Mouse (Mus musculus): Measurements from ENCODE around the gene Sord. TPM values are rescaled to one million over a fixed set of nuclear protein-coding genes. Genes with fewer than 3 reads are reported as not detected.

Sord gene
- polyA plus RNA-seq, 1 experiment from 2014 or later = 21.4 TPM

DNA sequence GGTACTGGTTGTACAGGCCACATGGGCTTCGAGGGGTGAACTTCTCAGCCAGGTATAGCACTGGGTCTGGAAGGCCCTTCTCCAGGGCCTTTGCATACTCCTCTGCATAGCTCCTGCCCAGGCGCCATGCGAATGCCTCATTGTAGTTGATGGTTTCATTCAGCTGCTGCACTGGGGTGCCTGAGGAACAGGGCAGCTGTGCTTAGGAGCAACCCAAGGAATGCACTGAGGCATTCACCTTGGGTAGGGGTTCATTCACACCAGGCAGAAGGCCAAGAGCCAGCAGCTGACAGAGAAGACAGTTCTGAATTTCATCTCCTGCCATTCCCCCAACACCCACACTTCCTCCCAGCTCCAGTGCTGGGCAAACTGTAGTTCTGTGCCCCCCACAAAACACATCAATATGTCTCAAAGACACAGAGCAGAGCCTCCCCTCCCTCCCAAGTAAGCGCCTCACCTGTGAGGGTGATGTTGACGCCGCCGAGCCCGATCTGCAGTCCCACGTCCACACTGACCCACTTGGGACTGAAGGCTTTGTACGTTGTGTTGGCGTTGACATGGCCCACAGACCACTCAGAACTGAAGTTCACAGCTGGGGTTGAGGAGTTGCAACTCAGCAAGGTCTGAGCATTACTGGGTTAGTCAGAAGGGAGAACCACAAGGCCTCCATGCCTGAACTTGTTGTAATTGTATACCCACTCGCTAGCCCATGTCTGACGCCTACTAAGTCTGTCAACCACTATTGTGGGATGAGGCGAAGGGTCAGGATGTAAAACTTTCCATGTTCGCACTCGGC lies 70.7 kb downstream of the Sord start:
- H3K4me3 ChIP-seq (replicated peaks) = no peak overlapping the region
- 84% methylated on average over 16 of the region's 16 CpGs for WGBS
- H3K27ac ChIP-seq (replicated peaks) = no peak overlapping the region
- H3K4me2 ChIP-seq = no peak overlapping the region
- peaks cover 20% of the 10 kb centered on the region for H3K4me1 ChIP-seq
- no peaks in the 10 kb centered on the region for H3K36me3 ChIP-seq
- no peaks in the 10 kb centered on the region for H3K9me3 ChIP-seq (replicated peaks)
- ATAC-seq (ENCODE audit: low FRiP score) = no peak
- peaks cover 80% of the 10 kb centered on the region for H3K27me3 ChIP-seq (replicated peaks)
- H3K9ac ChIP-seq (replicated peaks) = no peak overlapping the region

DNA sequence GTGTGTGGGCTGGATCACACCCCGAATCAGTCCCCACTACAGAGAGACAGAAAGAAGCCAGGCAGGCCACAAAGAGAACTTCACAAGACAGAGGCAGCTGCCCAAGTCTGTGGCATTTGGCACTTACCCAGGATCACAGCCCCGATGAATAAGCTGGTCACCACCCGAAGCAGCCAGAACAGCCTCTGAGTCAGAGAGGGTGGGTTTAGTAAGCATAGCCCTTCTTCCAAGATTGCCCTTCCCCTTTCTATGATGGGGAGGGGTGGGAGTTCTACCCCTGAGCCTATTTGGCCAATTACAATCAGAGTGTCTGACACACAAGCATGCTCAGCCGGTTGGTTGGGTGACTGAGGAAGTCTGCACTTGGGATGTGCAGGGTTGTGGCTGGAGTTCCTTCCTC lies 71.6 kb downstream of the Sord start:
- Histone ChIP-seq H3K4me3 (replicated peaks) (no peak overlapping the region), H3K4me2 (no peak overlapping the region), H3K27ac (replicated peaks) (no peak overlapping the region), H3K9ac (replicated peaks) (no peak overlapping the region), H3K9me3 (replicated peaks) (no peaks in the 10 kb centered on the region), H3K36me3 (no peaks in the 10 kb centered on the region), H3K27me3 (replicated peaks) (peaks cover 73% of the 10 kb centered on the region), H3K4me1 (peaks cover 15% of the 10 kb centered on the region)
- WGBS = 52% methylated on average over 4 of the region's 4 CpGs
- no peak for ATAC-seq (ENCODE audit: low FRiP score)

DNA sequence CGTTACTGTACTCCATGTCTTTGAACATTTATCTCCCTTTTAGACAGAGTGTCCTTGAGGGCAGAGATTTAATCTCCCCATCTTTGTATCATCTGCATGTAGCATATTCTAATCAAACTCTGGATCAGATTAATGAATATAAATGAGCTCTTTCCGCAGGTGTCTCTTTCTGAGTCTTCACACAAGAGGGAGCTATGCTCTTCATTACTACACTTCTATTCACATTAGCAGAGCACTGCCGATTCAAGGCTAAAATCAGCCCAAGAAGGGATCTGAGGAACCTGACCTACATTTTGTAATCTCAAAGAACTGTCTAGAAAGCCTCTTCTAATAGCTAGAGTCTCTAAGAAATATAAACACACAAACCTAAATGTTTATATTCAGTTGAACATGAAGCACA lies 75.1 kb downstream of the Sord start:
- H3K9ac ChIP-seq (replicated peaks) = no peak overlapping the region
- no peaks in the 10 kb centered on the region for H3K36me3 ChIP-seq
- peaks cover 68% of the 10 kb centered on the region for H3K27me3 ChIP-seq (replicated peaks)
- 47% methylated on average over 3 of the region's 3 CpGs for WGBS
- no peak overlapping the region for H3K4me2 ChIP-seq
- H3K9me3 ChIP-seq (replicated peaks) = no peaks in the 10 kb centered on the region
- ATAC-seq (ENCODE audit: low FRiP score) = no peak
- H3K27ac ChIP-seq (replicated peaks) = no peak overlapping the region
- H3K4me1 ChIP-seq = peaks cover 11% of the 10 kb centered on the region
- H3K4me3 ChIP-seq (replicated peaks) = no peak overlapping the region

DNA sequence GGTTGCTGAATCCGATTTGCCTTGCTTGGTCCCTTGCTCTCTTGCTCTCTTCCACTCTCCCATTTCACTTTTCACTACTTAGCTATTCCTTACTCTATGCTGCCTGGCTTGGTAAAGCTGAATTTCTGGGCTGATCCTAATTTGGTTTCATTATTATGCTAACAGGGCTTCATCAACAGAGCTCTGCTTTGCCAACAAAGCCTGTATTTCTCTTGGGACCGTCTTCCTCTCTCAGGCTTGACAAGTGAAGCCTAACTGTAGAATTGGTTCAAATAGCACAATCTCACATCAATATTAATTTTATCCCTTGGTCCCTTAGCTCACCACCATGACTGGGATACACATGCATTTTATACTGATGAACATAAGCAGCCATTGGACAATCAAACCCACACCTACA lies 77.0 kb downstream of the Sord start:
- no peak overlapping the region for H3K27ac ChIP-seq (replicated peaks)
- WGBS = 44% methylated on average over 2 of the region's 2 CpGs
- no peaks in the 10 kb centered on the region for H3K9me3 ChIP-seq (replicated peaks)
- no peak for ATAC-seq (ENCODE audit: low FRiP score)
- no peak overlapping the region for H3K4me2 ChIP-seq
- H3K9ac ChIP-seq (replicated peaks) = no peak overlapping the region
- no peaks in the 10 kb centered on the region for H3K36me3 ChIP-seq
- peaks cover 11% of the 10 kb centered on the region for H3K4me1 ChIP-seq
- H3K4me3 ChIP-seq (replicated peaks) = no peak overlapping the region
- peaks cover 58% of the 10 kb centered on the region for H3K27me3 ChIP-seq (replicated peaks)

DNA sequence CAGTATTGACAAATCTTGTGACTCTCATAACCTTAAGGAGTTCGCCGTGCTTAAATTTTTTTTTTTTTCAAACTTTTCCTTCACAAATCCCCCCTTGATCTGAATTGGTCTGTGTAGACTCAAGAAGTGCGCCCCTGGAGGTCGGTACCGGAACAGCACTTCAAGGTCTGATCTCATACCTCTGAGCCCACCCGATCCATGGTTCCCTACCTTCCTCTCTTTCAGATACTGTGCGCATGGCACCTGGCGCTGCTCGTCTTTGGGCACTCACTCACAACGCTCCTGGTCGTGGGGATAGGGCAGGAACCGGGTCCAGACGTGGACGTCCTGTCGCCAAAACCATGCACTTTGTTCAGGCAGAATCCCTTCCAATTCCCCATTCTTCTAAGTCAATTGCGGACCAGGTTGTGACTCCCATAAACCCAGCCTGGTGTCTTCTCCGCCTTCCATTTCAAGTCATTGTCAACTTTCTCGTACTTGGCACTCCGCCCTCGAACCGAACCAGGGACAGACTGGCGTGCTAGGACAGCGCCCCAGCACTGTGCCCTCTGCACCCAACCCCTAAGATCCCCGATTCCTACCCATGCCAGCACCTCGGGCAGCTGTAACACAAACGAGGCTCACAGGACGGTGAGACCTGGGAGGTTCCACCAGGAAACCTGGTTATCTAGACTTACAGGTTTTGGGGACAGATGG lies 78.3 kb downstream of the Sord start:
- Histone ChIP-seq H3K36me3 (no peaks in the 10 kb centered on the region), H3K9ac (replicated peaks) (no peak overlapping the region), H3K4me2 (peak overlapping the region; percentile 51), H3K4me1 (peaks cover 11% of the 10 kb centered on the region), H3K27ac (replicated peaks) (no peak overlapping the region), H3K27me3 (replicated peaks) (peaks cover 51% of the 10 kb centered on the region), H3K4me3 (replicated peaks) (peak overlapping the region; percentile 13), H3K9me3 (replicated peaks) (no peaks in the 10 kb centered on the region)
- WGBS = 6% methylated on average over 27 of the region's 27 CpGs
- peak; percentile 65; the same call in 1 of the 2 replicates for ATAC-seq (ENCODE audit: low FRiP score)

DNA sequence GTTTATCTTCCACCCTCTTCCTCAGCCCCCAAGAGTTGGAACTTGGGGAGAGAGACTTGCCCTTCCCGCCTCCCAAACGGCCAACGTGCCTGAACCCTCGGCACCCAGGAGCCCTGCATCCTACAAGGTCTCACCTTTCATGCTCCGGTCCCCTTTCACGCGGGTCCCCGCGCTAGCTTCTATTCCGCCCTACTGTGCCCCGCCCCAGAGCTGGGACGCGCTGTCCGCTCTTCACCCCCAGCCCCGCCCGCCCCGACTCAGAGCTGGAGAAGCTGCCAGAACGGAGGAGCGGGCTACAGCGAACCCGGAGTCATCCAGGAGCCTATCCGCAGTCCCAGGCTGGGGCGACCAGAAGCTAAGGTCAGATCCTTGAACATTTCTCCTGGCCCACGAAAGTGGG lies 79.0 kb downstream of the Sord start, which contains the start of gene Duoxa1:
Gene Duoxa1, minus strand, starts transcription at position 195 of the 400 bp plus-strand sequence.
- H3K4me1 ChIP-seq = peaks cover 11% of the 10 kb centered on the region
- no peaks in the 10 kb centered on the region for H3K9me3 ChIP-seq (replicated peaks)
- no peak within 1 kb of the TSS for H3K27ac ChIP-seq (replicated peaks)
- peaks cover 47% of the 10 kb centered on the region for H3K27me3 ChIP-seq (replicated peaks)
- peak within 1 kb of the TSS; percentile 13 for H3K4me3 ChIP-seq (replicated peaks)
- H3K4me2 ChIP-seq = peak within 1 kb of the TSS; percentile 51
- no peaks in the 10 kb centered on the region for H3K36me3 ChIP-seq
- no peak; the same call in 1 of the 2 replicates for ATAC-seq (ENCODE audit: low FRiP score)
- WGBS = 2% methylated on average over 24 of the region's 24 CpGs
- H3K9ac ChIP-seq (replicated peaks) = no peak within 1 kb of the TSS

Other genes with a start within 250 kb of the Sord start
- gene Eif3j1, start 206.2 kb upstream of the Sord start, polyA plus RNA-seq (2015; fragmentation: Nextera tagmentation; extraction: Ambion mirVana) = 11.1 and 12.3 TPM in 2 replicates
- 5.8 and 6.6 TPM in 2 replicates for gene Spg11, start 116.4 kb upstream of the Sord start, polyA plus RNA-seq (2015; fragmentation: Nextera tagmentation; extraction: Ambion mirVana)
- 138 and 290 TPM in 2 replicates for gene B2m, start 87.1 kb upstream of the Sord start, polyA plus RNA-seq (2015; fragmentation: Nextera tagmentation; extraction: Ambion mirVana)
- not detected in 2 replicates for gene Trim69, start 74.0 kb upstream of the Sord start, polyA plus RNA-seq (2015; fragmentation: Nextera tagmentation; extraction: Ambion mirVana)
- 0.09 TPM in 1 of 2 replicates, not detected in the other for gene Patl2, start 48.6 kb upstream of the Sord start, polyA plus RNA-seq (2015; fragmentation: Nextera tagmentation; extraction: Ambion mirVana)
- not detected in 2 replicates for gene Terb2, start 48.5 kb upstream of the Sord start, polyA plus RNA-seq (2015; fragmentation: Nextera tagmentation; extraction: Ambion mirVana)
- gene Duox2, start 63.7 kb downstream of the Sord start, polyA plus RNA-seq (2015; fragmentation: Nextera tagmentation; extraction: Ambion mirVana) = 0.03 and 0.12 TPM in 2 replicates
- 0.52 and 0.56 TPM in 2 replicates for gene Duoxa2, start 64.2 kb downstream of the Sord start, polyA plus RNA-seq (2015; fragmentation: Nextera tagmentation; extraction: Ambion mirVana)
- 0.17 and 1.2 TPM in 2 replicates for gene Duoxa1, start 79.0 kb downstream of the Sord start, polyA plus RNA-seq (2015; fragmentation: Nextera tagmentation; extraction: Ambion mirVana)
- 0.10 and 0.27 TPM in 2 replicates for gene Duox1, start 80.9 kb downstream of the Sord start, polyA plus RNA-seq (2015; fragmentation: Nextera tagmentation; extraction: Ambion mirVana)
- gene Shf, start 134.4 kb downstream of the Sord start, polyA plus RNA-seq (2015; fragmentation: Nextera tagmentation; extraction: Ambion mirVana) = 11.2 and 12.0 TPM in 2 replicates
- gene Slc28a2, start 191.7 kb downstream of the Sord start, polyA plus RNA-seq (2015; fragmentation: Nextera tagmentation; extraction: Ambion mirVana) = 3.1 TPM in 1 of 2 replicates, not detected in the other

Data from neural tube, embryonic 15.5 days (tissue).